Mouse (Mus musculus) kidney, embryonic 15.5 days (tissue): ENCODE data around the gene Lrrc8a. TPM values are rescaled to one million over a fixed set of nuclear protein-coding genes. Genes with fewer than 3 reads are reported as not detected.

Experiments used
- ATAC-seq: fragments of 200-750 bp; cut with Nextera tagmentation; replicated peaks from 2 replicates; pipeline ENCODE4 v1.8.0; 2017; ENCODE audit warnings: moderate TSS enrichment; ENCODE audit not compliant: low FRiP score
- H3K27ac ChIP-seq: fragments of 300-500 bp; sonication (generic); 2 replicates; pipeline ENCODE4 v1.5.1; 2015; ENCODE audit warnings: mild to moderate bottlenecking, inconsistent platforms
- H3K27me3 ChIP-seq: fragments of 300-500 bp; sonication (generic); 2 replicates; pipeline ENCODE4 v1.6.1; 2015; ENCODE audit warnings: inconsistent platforms
- H3K36me3 ChIP-seq: fragments of 300-500 bp; sonication (generic); 2 replicates; pipeline ENCODE4 v1.6.1; 2015; ENCODE audit warnings: inconsistent platforms
- H3K4me1 ChIP-seq: fragments of 300-500 bp; sonication (generic); 2 replicates; pipeline ENCODE4 v1.6.1; 2015; ENCODE audit warnings: inconsistent platforms
- H3K4me2 ChIP-seq: fragments of 300-500 bp; sonication (generic); 2 replicates; pipeline ENCODE4 v1.6.1; 2015; ENCODE audit warnings: moderate library complexity, mild to moderate bottlenecking, inconsistent platforms
- H3K4me3 ChIP-seq: fragments of 300-500 bp; sonication (generic); replicated peaks from 2 replicates; pipeline ENCODE4 v1.5.1; 2015; ENCODE audit warnings: mild to moderate bottlenecking, inconsistent platforms
- H3K9ac ChIP-seq: fragments of 300-500 bp; sonication (generic); 2 replicates; pipeline ENCODE4 v1.6.1; 2015; ENCODE audit warnings: mild to moderate bottlenecking, inconsistent platforms
- H3K9me3 ChIP-seq: fragments of 300-500 bp; sonication (generic); replicated peaks from 2 replicates; pipeline ENCODE4 v1.6.1; 2016; ENCODE audit warnings: inconsistent platforms
- WGBS: fragments of 180-500 bp; shearing (Covaris S2); methylation state at CpG from one replicate; pipeline ENCODE4 v1.1.7; 2015; ENCODE audit warnings: mixed read lengths; 5-methylcytosine and 5-hydroxymethylcytosine counted together
- polyA plus RNA-seq: library from polyadenylated mRNA; unstranded; fragments of >200 nt; fragmentation: Nextera tagmentation; extraction: Ambion mirVana; gene quantifications from 2 replicates; pipeline ENCODE4 v1.2.1, GENCODE M21; 2015

Lrrc8a gene
- polyA plus RNA-seq, 1 experiment from 2014 or later, result 41.7 TPM

DNA sequence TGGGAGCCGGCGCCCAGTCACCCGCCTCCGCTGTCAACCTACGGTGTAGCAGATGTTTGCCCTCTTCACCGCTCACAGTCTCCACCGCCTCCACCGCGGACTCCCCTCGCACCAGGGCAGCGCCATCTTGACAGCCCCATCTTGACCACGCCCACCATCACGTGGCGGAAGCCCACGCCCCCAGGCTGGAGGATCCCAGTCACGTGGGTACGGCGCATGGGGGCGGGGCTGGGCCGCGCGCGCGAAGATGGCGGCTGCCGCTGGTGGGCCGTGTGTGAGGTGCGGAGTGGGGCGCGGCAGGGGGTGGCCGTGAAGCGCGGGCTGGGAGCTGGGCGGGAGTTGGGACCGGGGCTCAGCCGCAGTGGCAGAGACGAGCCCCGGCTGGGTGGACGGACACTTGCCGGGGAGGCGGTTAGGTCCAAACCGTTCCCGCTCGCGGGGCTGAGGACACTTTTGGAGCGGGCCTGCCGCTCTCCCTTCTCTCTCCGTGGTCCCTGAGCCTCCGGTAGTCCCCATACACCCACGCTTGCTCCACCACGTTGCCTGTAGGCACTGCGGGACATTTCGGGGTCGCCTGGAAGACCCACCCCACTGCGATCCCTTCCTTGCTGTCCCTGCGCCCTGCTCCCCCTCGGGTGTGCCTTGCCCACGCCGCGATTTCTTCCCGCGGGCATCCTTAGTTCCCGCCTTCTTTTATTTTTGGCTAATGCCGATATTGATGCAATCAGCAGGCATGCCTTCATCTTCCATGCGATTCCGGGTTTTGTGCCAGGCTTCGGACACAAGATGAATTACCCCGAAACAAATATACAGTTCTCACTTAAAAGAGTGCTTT, 48.9 kb downstream of the Lrrc8a start, which contains the start of the genes Dolk and Nup188:
Gene Dolk, minus strand, starts transcription at position 143 of the 835 bp plus-strand sequence.
Gene Nup188, plus strand, starts transcription at position 206 of the 835 bp plus-strand sequence.
- under 1% methylated on average over 68 of the region's 68 CpGs for WGBS
- Histone ChIP-seq H3K27me3 (no peaks in the 10 kb centered on the region), H3K4me1 (peaks cover 24% of the 10 kb centered on the region), H3K9ac (peak within 1 kb of the TSS; percentile 95), H3K36me3 (peaks cover 19% of the 10 kb centered on the region; the same call in 1 of the 2 replicates), H3K4me2 (peak within 1 kb of the TSS; percentile 94), H3K4me3 (peak within 1 kb of the TSS; percentile 90), H3K27ac (peak within 1 kb of the TSS; percentile 75), H3K9me3 (no peaks in the 10 kb centered on the region)
- peak; percentile 93 for ATAC-seq

DNA sequence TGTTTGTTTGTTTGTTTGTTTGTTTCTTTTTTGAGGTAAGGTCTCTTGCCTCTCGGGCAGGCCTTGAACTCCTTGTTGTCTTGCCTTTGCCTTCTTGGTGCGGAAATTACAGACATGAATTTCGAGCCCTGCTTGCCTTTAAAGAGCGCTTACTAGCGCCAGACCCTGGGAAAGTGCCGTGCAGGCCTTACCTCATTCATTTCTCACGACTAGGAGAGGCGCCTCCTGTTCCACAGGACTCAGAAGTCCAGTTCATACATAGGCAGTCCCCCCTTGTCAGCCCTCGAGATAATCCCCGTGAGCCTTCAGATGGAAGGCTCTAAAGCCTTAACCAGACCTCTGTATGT, 49.5 kb downstream of the Lrrc8a start:
- Histone ChIP-seq H3K4me3 (peak overlapping the region; percentile 90), H3K36me3 (peaks cover 22% of the 10 kb centered on the region; the same call in 1 of the 2 replicates), H3K4me2 (peak overlapping the region; percentile 94), H3K27me3 (no peaks in the 10 kb centered on the region), H3K4me1 (peaks cover 24% of the 10 kb centered on the region), H3K9ac (peak overlapping the region; percentile 95), H3K9me3 (no peaks in the 10 kb centered on the region), H3K27ac (peak overlapping the region; percentile 75)
- under 1% methylated on average over 10 of the region's 10 CpGs for WGBS
- no peak for ATAC-seq

DNA sequence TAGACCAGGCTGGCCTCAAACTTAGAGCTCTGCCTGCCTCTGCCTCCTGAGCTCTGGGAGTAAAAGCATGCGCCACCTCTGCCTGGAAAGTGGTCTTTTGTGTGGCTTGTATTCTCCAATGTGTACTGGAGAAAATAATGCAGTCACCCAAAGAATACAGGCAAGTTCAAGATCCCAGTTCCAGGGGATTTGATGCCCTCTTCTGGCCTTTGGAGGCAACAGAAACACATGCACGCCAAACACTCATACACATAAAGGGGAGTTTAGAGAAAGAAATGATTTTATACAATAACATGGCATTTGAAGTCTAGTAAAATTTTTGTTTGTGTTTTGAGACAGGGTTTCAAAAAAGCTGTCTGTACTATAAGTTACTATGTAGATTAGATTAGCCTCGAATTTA, 62.0 kb downstream of the Lrrc8a start:
- no peaks in the 10 kb centered on the region for H3K4me1 ChIP-seq
- no peak overlapping the region for H3K27ac ChIP-seq
- no peak for ATAC-seq
- H3K4me3 ChIP-seq, result no peak overlapping the region
- H3K36me3 ChIP-seq, result peaks cover 75% of the 10 kb centered on the region
- no peak overlapping the region for H3K4me2 ChIP-seq
- no peaks in the 10 kb centered on the region for H3K27me3 ChIP-seq
- WGBS, result 85% methylated on average over 3 of the region's 3 CpGs
- H3K9me3 ChIP-seq, result no peaks in the 10 kb centered on the region
- H3K9ac ChIP-seq, result no peak overlapping the region

DNA sequence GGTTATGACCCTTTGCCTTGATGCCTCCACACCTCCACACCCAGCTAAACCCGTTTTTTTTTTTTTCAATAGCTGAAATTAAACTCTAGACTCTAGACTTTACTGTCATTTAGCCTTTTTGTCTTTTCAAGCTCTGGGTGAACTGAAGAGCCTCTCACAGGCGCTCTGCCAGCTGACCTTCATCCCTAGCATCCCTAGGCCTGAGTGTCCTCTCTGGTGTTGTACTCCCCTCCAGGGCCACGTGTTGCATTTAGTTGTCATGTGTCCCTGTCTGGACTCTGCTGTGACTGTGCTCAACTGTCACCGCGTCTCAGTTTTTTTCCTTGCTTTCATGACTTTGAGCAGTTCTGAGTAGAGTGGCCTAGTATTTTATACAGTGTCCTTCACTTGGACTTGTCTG, 62.5 kb downstream of the Lrrc8a start:
- Histone ChIP-seq H3K4me2 (no peak overlapping the region), H3K9ac (no peak overlapping the region), H3K4me3 (no peak overlapping the region), H3K36me3 (peaks cover 80% of the 10 kb centered on the region), H3K4me1 (no peaks in the 10 kb centered on the region), H3K9me3 (no peaks in the 10 kb centered on the region), H3K27me3 (no peaks in the 10 kb centered on the region), H3K27ac (no peak overlapping the region)
- no peak for ATAC-seq
- 91% methylated on average over 5 of the region's 5 CpGs for WGBS

DNA sequence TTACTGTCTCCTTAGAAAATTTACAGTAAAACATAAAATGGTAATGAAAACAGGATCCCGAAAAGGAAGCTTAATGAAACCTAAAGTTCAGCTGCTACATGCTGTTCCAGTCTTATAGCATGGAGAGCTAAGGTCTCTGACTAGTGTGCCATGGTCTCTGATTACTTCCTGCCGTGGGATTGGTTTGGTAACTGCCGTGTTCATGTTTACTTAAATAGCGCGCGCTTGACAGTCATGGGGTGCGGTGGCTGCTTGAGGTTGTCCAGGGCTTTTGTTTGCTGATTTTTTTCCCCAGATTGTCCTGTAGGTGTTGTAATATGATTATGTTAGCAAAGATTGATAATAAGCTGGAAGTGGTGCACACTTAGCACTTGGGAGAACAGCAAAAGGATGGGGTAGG, 68.6 kb downstream of the Lrrc8a start:
- H3K4me2 ChIP-seq, result no peak overlapping the region
- no peaks in the 10 kb centered on the region for H3K9me3 ChIP-seq
- 96% methylated on average over 7 of the region's 7 CpGs for WGBS
- H3K36me3 ChIP-seq, result peaks cover 99% of the 10 kb centered on the region
- H3K9ac ChIP-seq, result no peak overlapping the region
- no peaks in the 10 kb centered on the region for H3K27me3 ChIP-seq
- ATAC-seq, result no peak
- H3K4me1 ChIP-seq, result no peaks in the 10 kb centered on the region
- H3K4me3 ChIP-seq, result no peak overlapping the region
- H3K27ac ChIP-seq, result no peak overlapping the region

DNA sequence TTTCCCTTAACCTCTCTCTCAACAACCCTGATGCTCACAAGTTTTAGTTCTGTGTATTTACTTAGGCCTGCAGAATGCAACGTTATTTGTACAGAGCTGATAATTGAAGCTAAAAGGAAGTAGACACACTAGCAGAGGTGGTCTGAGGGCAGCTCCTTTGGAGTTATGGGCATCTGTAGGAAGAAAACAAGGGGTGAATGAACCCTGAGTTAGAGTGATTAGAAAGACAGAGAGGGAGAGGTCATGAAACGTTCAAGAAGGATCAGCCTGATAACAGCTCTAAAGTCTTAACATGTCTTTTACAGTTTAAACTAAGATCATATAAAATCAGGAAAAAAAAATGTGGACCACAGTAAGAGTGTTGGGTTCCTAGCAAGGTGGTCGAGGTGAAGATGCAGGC, 71.8 kb downstream of the Lrrc8a start:
- WGBS, result 82% methylated on average over 3 of the region's 3 CpGs
- Histone ChIP-seq H3K9ac (no peak overlapping the region), H3K27ac (no peak overlapping the region), H3K27me3 (no peaks in the 10 kb centered on the region), H3K4me1 (no peaks in the 10 kb centered on the region), H3K4me2 (no peak overlapping the region), H3K36me3 (peaks cover 98% of the 10 kb centered on the region), H3K4me3 (no peak overlapping the region), H3K9me3 (no peaks in the 10 kb centered on the region)
- ATAC-seq, result no peak

DNA sequence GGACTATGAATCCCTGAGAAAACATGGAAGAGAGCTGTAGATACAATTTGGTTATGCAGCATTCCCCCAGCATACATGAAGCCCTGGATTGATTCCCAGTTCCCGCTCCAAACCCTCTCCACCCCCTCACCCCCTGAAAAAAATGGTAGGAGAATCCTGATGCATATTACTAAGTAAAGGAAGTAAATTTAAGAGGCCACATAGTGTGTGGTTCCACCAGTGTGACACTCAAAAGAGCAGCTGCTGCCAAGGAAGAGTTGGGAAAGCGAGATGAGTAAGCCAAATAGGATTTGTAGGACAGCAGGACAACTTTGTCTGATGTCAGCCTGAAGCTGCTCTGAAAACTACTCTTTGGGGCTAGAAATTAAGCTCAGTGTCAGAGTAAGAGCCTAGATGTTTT, 74.0 kb downstream of the Lrrc8a start:
- H3K9me3 ChIP-seq, result no peaks in the 10 kb centered on the region
- no peaks in the 10 kb centered on the region for H3K4me1 ChIP-seq
- H3K27me3 ChIP-seq, result no peaks in the 10 kb centered on the region
- no peak overlapping the region for H3K4me3 ChIP-seq
- WGBS, result 87% methylated on average over 2 of the region's 2 CpGs
- H3K36me3 ChIP-seq, result peaks cover 98% of the 10 kb centered on the region
- H3K4me2 ChIP-seq, result no peak overlapping the region
- no peak overlapping the region for H3K27ac ChIP-seq
- no peak overlapping the region for H3K9ac ChIP-seq
- ATAC-seq, result no peak

Other genes starting within 250 kb of the Lrrc8a start
- gene Wdr34, start 188.8 kb upstream of the Lrrc8a start, polyA plus RNA-seq, result 34.8 and 40.7 TPM in 2 replicates
- gene Set, start 180.3 kb upstream of the Lrrc8a start, polyA plus RNA-seq, result 486 and 529 TPM in 2 replicates
- gene Pkn3, start 160.0 kb upstream of the Lrrc8a start, polyA plus RNA-seq, result 11.5 and 13.2 TPM in 2 replicates
- 35.2 and 37.7 TPM in 2 replicates for gene Zdhhc12, start 144.1 kb upstream of the Lrrc8a start, polyA plus RNA-seq
- gene Zer1, start 113.1 kb upstream of the Lrrc8a start, polyA plus RNA-seq, result 7.2 and 8.6 TPM in 2 replicates
- 8.2 and 8.9 TPM in 2 replicates for gene Tbc1d13, start 104.0 kb upstream of the Lrrc8a start, polyA plus RNA-seq
- gene Endog, start 66.2 kb upstream of the Lrrc8a start, polyA plus RNA-seq, result 19.8 and 20.8 TPM in 2 replicates
- 76.3 and 83.0 TPM in 2 replicates for gene Spout1, start 59.3 kb upstream of the Lrrc8a start, polyA plus RNA-seq
- gene Kyat1, start 31.9 kb upstream of the Lrrc8a start, polyA plus RNA-seq, result 9.8 and 10.8 TPM in 2 replicates
- gene Gm28035, start 2.9 kb downstream of the Lrrc8a start, polyA plus RNA-seq, result 0.26 and 0.33 TPM in 2 replicates
- gene Phyhd1, start 28.5 kb downstream of the Lrrc8a start, polyA plus RNA-seq, result 11.5 and 13.3 TPM in 2 replicates
- not detected in 2 replicates for gene Gm28038, start 43.3 kb downstream of the Lrrc8a start, polyA plus RNA-seq
- gene Dolk, start 48.6 kb downstream of the Lrrc8a start, polyA plus RNA-seq, result 32.9 and 34.0 TPM in 2 replicates
- 35.5 and 42.1 TPM in 2 replicates for gene Nup188, start 48.7 kb downstream of the Lrrc8a start, polyA plus RNA-seq
- 74.2 and 87.7 TPM in 2 replicates for gene Sh3glb2, start 121.6 kb downstream of the Lrrc8a start, polyA plus RNA-seq
- gene Miga2, start 126.5 kb downstream of the Lrrc8a start, polyA plus RNA-seq, result 26.4 and 28.8 TPM in 2 replicates
- gene Dolpp1, start 154.5 kb downstream of the Lrrc8a start, polyA plus RNA-seq, result 36.9 and 37.7 TPM in 2 replicates
- 27.2 and 30.9 TPM in 2 replicates for gene Crat, start 178.1 kb downstream of the Lrrc8a start, polyA plus RNA-seq
- gene Ptpa, start 178.3 kb downstream of the Lrrc8a start, polyA plus RNA-seq, result 162 and 175 TPM in 2 replicates
- 3.3 and 3.5 TPM in 2 replicates for gene Ier5l, start 236.5 kb downstream of the Lrrc8a start, polyA plus RNA-seq